Mouse (Mus musculus) embryonic facial prominence, embryonic 11.5 days (tissue): ENCODE data around the gene Clca2. TPM values are rescaled to one million over a fixed set of nuclear protein-coding genes. Genes with fewer than 3 reads are reported as not detected.

Experiments used
- ATAC-seq: fragments of 200-750 bp; cut with Nextera tagmentation; replicated peaks from 2 replicates; pipeline ENCODE4 v1.8.0; 2017; ENCODE audit warnings: low read depth; ENCODE audit not compliant: insufficient number of reproducible peaks, low FRiP score, low TSS enrichment
- DNase-seq: peaks from one replicate; pipeline ENCODE4 v3.0.0-alpha.2; 2015; ENCODE audit warnings: low spot score
- H3K27ac ChIP-seq: fragments of 300-500 bp; sonication (generic); replicated peaks from 2 replicates; pipeline ENCODE4 v1.5.1; 2014; ENCODE audit warnings: mild to moderate bottlenecking, low read depth, low read length, control low read depth
- H3K27me3 ChIP-seq: fragments of 300-500 bp; sonication (generic); 2 replicates; pipeline ENCODE4 v1.6.1; 2014; ENCODE audit warnings: mild to moderate bottlenecking, low read length, moderate library complexity, mixed read lengths; ENCODE audit not compliant: control insufficient read depth, insufficient read depth
- H3K36me3 ChIP-seq: fragments of 300-500 bp; sonication (generic); replicated peaks from 2 replicates; pipeline ENCODE4 v1.6.1; 2014; ENCODE audit warnings: low read depth, mild to moderate bottlenecking, low read length, moderate library complexity, mixed read lengths; ENCODE audit not compliant: control insufficient read depth, insufficient read depth
- H3K4me1 ChIP-seq: fragments of 300-500 bp; sonication (generic); 2 replicates; pipeline ENCODE4 v1.6.1; 2014; ENCODE audit warnings: low read length, mixed read lengths; ENCODE audit not compliant: control insufficient read depth, insufficient read depth
- H3K4me2 ChIP-seq: fragments of 300-500 bp; sonication (generic); 2 replicates; pipeline ENCODE4 v1.6.1; 2014; ENCODE audit warnings: low read depth, mild to moderate bottlenecking, control low read depth, low read length, moderate library complexity
- H3K4me3 ChIP-seq: fragments of 300-500 bp; sonication (generic); 2 replicates; pipeline ENCODE4 v1.5.1; 2014; ENCODE audit warnings: low read depth, low read length, control low read depth
- H3K9ac ChIP-seq: fragments of 300-500 bp; sonication (generic); replicated peaks from 2 replicates; pipeline ENCODE4 v1.6.1; 2014; ENCODE audit warnings: mild to moderate bottlenecking, control low read depth, low read length
- H3K9me3 ChIP-seq: fragments of 300-500 bp; sonication (generic); replicated peaks from 2 replicates; pipeline ENCODE4 v1.6.1; 2016; ENCODE audit warnings: mild to moderate bottlenecking, low read length, inconsistent platforms, mixed read lengths; ENCODE audit not compliant: control insufficient read depth
- WGBS: fragments of 180-500 bp; shearing (Covaris S2); extraction: QIAGEN DNeasy Blood & Tissue Kit; methylation state at CpG from one replicate; pipeline ENCODE4 v1.1.7; 2014; 5-methylcytosine and 5-hydroxymethylcytosine counted together
- polyA plus RNA-seq: library from polyadenylated mRNA; unstranded; fragments of >200 nt; fragmentation: Nextera tagmentation; extraction: Ambion mirVana; gene quantifications from 2 replicates; pipeline ENCODE4 v1.2.1, GENCODE M21; 2014

Clca2 gene
- polyA plus RNA-seq, 1 experiment from 2014 or later = 0.31 TPM

- Histone ChIP-seq H3K9ac (no peak overlapping the region), H3K36me3 (no peaks in the 10 kb centered on the region), H3K4me3 (no peak overlapping the region), H3K27ac (no peak overlapping the region), H3K27me3 (no peaks in the 10 kb centered on the region), H3K9me3 (no peaks in the 10 kb centered on the region), H3K4me1 (no peaks in the 10 kb centered on the region), H3K4me2 (no peak overlapping the region)
- 30% methylated on average over 3 of the region's 3 CpGs for WGBS
- DNase-seq (peak; percentile 72), ATAC-seq (no peak)
These were observed 72.5 kb downstream of the Clca2 start for GRCm38 (mm10) chr3:145026750-145027149.

Other genes starting within 250 kb of the Clca2 start
- not detected in 2 replicates for gene Clca4b, start 166.9 kb downstream of the Clca2 start, polyA plus RNA-seq
- not detected in 2 replicates for gene Clca4a, start 124.4 kb downstream of the Clca2 start, polyA plus RNA-seq
- not detected in 2 replicates for gene Clca1, start 66.7 kb downstream of the Clca2 start, polyA plus RNA-seq
- gene Odf2l, start 19.1 kb upstream of the Clca2 start, polyA plus RNA-seq = 26.2 and 26.8 TPM in 2 replicates
- 1.9 and 2.1 TPM in 2 replicates for gene Col24a1, start 193.0 kb upstream of the Clca2 start, polyA plus RNA-seq